Mouse (Mus musculus) cerebellum, adult 9-10 months (tissue): ENCODE data around the gene Usp5.
A peak's percentile ranks its signal among the peaks of the same experiment; 100 is the strongest.
"Not testable (repeated sequence)": the region's sequence is repeated elsewhere in the genome, so short reads cannot be mapped to it uniquely, and the experiment has no call there.

Experiments
- DNase-seq: peaks from one replicate; pipeline ENCODE4 v3.0.0; 2022

Usp5 gene

GRCm38 (mm10) chr6:124809775-124810538 lies 19.3 kb downstream of the Usp5 start:
- DNase-seq: peak; percentile 62

GRCm38 (mm10) chr6:124809052-124809774 lies 20.1 kb downstream of the Usp5 start:
- peak; percentile 90 for DNase-seq

DNA sequence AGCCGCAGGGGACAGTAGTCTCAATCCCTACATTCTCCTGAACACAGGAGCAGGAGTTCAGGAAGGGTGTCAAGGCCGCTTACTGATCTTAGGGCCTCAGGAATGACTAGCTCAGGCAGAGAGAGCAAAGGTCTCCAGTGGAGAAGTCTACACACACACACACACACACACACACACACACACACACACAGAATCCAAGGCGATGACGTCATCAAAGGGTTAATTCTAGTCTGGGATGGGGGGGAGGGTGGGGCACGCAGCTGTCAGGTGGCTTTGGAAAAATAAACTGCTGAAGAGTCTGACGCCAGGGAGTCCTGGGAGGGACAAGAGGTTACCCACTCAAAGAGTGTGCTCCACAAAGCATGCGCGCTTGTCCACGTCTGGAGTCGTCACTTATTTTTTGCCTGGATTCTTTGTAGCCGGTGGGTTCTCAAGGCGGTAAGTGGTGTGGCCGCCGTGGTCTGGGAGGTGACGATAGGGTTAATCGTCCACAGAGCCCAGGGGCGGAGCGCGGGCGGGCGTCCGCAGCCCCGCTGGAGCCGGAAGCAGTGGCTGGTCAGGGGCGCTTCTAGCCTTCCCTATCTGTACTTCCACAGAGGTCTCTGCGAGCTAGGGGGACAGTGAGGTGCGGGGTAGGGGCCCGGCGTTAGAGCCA lies 20.8 kb downstream of the Usp5 start, which contains the start of gene Spsb2:
Gene Spsb2 (plus strand): TSS at position 304 of the 655 bp plus-strand sequence.
- DNase-seq: peak; percentile 68

DNA sequence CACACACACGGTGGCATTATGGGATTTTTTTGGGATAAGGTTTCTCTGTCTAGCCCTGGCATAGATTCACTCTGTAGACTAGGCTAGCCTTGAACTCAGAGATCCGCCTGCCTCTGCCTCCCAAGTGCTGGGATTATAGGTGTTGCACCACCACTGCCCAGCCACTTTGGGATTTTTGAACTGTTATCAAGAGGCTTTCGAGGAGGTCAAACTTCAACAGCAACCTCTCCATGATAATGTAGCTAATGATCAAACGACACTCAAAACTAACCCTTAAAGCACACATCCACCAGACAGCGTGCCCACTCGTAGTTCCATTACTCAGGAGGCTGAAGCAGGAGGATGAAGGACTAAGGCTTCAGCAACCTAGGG lies 21.3 kb downstream of the Usp5 start:
- DNase-seq: no peak

DNA sequence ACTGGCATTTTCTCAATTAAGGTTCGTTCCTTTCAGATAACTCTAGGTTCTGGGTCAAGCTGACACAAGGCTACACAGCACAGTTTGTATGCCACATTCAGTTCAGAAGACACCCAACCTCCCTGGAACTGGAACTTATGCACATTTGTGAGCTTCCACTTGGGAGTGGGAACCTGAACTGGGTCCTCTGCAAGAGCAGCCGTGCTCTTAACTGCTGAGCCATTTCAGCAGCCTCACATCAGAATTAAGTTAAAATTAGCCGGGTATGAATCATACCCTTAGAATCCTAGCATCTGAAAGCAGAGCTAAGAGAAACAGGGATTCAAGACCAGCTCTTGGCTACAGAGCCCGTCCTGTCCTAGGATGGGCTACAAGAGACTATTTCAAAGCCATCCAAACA lies 21.9 kb downstream of the Usp5 start:
- no peak for DNase-seq

DNA sequence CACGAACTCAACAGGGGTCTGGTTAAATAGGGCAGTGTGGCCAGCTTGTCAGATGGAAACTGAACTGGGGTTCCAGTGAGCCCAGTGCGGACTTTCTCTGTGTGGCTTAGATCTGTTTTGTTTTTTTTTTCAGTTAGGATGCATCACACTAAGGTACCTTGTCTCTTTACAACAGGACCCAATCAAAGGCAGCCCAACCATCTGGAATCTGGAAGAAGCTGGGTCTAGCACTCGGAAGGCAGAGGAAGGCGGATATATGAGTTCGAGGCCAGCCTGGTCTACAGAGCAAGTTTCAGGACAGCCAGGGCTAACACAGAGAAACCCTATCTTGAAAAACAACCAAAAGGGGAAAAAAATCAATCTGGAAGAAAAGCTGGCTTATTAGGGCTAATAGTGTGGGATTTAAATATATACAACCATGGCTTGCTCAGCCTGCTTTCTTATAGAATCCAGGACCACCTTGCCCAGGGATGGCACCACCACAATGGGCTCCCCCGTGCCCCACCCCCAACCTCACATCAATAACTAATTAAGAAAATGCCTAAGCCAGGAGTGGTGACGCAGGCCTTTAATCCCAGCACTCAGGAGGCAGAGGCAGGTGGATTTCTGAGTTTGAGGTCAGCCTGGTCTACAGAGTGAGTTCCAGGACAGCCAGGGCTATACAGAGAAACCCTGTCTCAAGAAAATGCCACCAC lies 22.7 kb downstream of the Usp5 start:
- DNase-seq: no peak

- peak; percentile 93 for DNase-seq
Observed at GRCm38 (mm10) chr6:124805341-124806321, 23.7 kb downstream of the Usp5 start.

DNA sequence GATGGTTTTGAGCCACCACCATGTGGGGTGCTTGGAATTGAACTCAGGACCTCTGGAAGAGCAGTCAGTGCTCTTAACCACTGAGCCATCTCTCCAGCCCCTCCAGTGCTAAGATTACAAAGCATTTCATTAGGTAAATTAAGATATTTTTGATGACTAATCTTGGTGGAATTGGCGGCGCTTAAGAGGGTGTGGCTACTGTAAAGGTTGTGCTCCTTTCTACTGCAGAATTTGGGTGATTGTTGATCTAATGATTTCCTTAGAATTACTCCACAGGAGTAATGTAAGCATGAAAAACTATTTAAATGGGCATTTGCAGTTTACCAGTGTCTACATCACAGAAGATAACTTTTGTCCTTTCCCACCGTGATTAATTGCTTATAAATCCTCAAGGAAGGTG lies 24.9 kb downstream of the Usp5 start:
- no peak for DNase-seq

DNA sequence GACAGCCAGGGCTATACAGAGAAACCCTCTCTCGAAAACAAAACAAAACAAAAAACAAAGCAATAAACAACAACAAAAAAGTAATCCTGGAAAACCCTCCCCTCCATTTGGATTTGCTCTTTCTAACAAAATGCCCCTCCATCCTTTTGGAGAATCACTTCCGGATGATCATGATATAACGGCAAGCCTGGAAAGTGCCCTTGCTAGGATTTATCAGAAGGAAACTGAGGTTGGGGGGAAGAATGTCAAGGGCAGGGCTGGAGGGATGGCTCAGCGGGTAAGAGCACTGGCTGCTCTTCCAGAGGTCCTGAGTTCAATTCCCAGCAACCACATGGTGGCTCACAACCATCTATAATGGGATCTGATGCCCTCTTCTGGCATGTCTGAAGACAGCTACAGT lies 25.6 kb downstream of the Usp5 start:
- DNase-seq: not testable (repeated sequence)

DNA sequence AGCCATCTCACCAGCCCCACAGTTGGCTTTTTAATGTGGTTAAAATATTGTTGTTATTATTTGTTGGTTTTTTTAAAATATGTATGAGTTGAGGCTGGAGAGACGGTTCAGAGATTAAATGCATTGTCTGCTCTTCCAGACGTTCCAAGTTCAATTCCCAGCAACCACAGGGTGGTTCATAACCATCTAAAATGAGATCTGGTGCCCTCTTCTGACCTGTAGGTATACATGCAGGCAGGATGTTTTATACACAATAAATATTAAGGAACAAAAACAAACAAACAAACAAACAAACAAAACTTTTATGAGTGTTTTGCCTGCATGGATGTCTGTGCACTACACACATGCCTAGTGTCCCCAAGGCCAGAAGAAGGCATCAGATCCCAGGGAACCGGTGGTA lies 26.2 kb downstream of the Usp5 start:
- DNase-seq: no peak

- DNase-seq: not testable (repeated sequence)
Observed at GRCm38 (mm10) chr6:124802400-124802799, 26.9 kb downstream of the Usp5 start.

- DNase-seq: no peak
Observed at GRCm38 (mm10) chr6:124796200-124796599, 33.1 kb downstream of the Usp5 start.

GRCm38 (mm10) chr6:124795781-124796180 lies 33.5 kb downstream of the Usp5 start:
- no peak for DNase-seq

DNA sequence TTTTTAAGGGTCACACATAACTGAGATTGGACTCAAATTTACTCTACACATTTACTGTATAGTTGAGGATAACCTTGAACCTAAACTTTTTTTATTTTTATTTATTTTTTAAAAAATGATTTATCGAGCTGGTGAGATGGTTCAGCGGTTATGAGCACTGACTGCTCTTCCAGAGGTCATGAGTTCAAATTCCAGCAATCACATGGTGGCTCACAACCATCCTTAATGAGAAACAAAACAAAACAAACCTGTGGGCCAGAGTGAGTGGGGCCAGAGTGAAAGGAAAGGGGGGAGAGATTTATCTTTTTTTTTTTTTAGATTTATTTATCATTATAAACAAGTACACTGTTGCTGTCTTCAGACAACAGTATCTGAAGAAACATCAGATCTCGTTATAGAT lies 37.4 kb downstream of the Usp5 start:
- DNase-seq: no peak

DNA sequence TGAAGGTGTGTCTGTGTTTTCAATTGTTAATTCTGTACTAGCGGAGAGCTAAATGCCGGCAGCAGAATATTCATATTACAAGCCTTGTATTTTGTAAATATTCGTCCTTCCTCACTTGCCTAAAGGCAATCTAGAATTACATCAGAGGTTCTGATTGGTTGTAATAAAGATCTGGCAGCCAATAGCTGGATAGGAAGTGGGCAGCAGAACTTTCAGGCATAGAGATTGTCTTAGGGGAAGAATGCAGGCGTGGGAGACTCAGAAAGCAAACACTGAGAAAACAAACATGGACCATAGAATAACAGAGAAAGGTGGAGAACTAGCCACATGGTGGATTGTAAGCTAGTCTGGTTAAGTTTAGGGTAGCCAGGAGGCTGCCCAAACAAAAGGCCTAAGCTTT lies 39.2 kb downstream of the Usp5 start:
- DNase-seq: no peak

GRCm38 (mm10) chr6:124789519-124789918 lies 39.8 kb downstream of the Usp5 start:
- DNase-seq: no peak

GRCm38 (mm10) chr6:124787722-124788121 lies 41.6 kb downstream of the Usp5 start:
- DNase-seq: no peak

DNA sequence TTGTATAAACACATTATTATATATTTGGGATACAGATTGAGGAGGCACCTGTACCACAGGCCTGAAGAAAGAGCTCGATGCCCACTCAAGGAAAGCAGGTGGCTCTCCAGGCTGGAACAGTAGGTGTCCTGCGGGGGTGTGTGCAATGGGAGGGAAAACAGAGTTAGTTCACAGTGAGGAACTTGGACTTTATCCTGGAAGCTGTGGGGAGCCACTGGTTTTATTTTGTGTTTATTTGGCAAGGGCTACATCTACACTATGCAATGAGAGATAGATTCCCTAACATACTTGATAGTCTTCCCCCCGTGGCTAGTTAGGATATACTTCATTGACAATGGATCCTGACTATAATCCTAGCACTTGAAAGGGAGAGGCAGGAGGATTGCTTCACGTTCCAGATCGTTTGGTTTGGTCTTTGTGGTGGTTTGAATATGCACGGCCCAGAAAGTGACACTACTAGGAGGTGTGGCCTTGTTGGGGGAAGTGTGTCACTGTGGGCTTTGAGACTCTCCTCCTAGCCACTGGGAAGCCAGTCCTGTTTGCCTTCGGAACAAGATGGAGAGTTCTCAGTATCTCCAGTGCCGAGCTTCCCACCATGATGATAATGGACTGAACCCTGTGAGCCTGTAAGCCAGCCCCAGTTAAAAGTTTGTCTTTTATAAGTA lies 42.4 kb downstream of the Usp5 start:
- peak; percentile 95 for DNase-seq

DNA sequence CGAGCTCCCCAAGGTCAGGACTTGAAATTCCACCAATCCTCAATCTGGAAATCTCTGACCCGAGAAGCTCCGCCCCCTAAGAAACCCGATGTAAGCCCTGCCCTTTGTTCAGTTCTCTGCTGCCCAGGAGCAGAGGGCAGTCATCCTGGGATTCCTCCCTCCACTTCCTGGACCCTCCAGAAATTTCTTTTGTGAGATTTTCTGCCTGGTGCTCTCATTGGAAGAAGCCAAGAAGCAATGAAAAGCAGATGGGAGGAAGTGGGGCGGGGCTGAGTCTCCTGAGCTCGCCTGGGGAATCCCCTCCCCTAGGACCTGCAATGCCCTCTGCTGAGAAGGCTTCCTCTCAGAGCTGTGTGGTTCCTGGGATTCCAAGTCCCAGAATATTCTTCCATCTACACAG lies 46.8 kb downstream of the Usp5 start:
- DNase-seq: no peak

DNA sequence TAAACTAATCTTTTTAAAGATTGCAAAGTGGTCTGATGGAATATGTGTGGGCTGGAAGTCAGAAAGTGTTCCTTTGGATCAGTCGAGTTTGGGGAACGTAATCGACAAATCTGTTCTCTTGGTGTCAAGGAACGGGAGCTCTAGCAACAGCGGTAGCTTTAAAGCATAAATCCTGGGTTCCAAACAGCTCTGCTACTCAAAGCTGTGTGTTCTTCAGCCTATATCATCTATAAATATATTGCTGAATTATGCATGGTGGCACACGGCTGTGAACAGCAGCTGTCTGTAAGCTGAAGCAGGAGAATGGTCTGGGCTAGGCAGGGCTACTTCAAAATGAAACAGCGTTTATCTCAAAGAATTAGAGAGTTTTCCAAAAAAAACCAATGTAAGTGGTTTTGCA lies 48.4 kb downstream of the Usp5 start:
- no peak for DNase-seq

DNA sequence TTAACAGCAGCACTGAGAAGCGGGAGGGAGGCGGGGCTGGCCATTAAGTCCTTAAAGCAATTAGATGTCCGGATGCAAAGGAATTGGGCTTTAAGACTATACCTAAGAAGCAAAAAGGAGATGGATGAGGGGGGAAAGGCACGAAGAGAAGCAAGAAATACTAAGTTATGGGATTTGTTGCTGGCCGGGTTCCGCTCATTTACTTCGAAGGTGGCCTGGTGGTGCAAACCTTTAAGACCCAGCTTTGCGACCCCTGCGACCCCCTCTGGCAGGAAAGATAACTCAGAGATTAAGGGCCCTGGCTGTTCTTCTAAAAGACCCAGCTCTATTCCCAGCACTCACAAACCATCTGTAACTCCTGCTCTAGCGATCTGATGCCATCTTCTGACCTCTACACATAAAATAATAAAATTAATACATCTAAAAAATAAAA lies 49.3 kb downstream of the Usp5 start:
- DNase-seq: no peak
